Mouse (Mus musculus): ENCODE results near the gene AC124502.3. TPM values are rescaled to one million over a fixed set of nuclear protein-coding genes. Genes with fewer than 3 reads are reported as not detected.

The AC124502.3 gene
- polyA plus RNA-seq, 1 experiment from 2014 or later = 1.1 TPM

- no peaks in the 10 kb centered on the region for H3K9me3 ChIP-seq (ENCODE audit: low read length)
- no peak overlapping the region for H3K27ac ChIP-seq (ENCODE audit: low read length)
- 66% methylated on average over 5 of the region's 5 CpGs for WGBS
- ATAC-seq (no peak), DNase-seq (ENCODE audit: low spot score) (no peak)
- H3K9ac ChIP-seq (replicated peaks; ENCODE audit: low read depth) = no peak overlapping the region
- no peaks in the 10 kb centered on the region for H3K27me3 ChIP-seq (replicated peaks; ENCODE audit: insufficient read depth, low read length)
- no peak overlapping the region for H3K4me3 ChIP-seq (ENCODE audit: low read depth, low read length)
- no peak overlapping the region for H3K4me2 ChIP-seq (replicated peaks; ENCODE audit: low read depth, low read length)
- H3K4me1 ChIP-seq (ENCODE audit: insufficient read depth, low read depth, low read length) = peaks cover 16% of the 10 kb centered on the region; the same call in 1 of the 2 replicates
- H3K36me3 ChIP-seq (ENCODE audit: insufficient read depth, low read length) = no peaks in the 10 kb centered on the region
- no peak for TF ChIP-seq CTCF (IDR thresholded peaks at IDR 0.05)
- TF ChIP-seq EP300 (IDR thresholded peaks at IDR 0.05) = no peak
These were observed 23.4 kb downstream of the AC124502.3 start for GRCm38 (mm10) chr19:5062041-5062440.

- H3K4me3 ChIP-seq (ENCODE audit: low read depth, low read length) = no peak overlapping the region
- no peak overlapping the region for H3K9ac ChIP-seq (replicated peaks; ENCODE audit: low read depth)
- H3K27me3 ChIP-seq (replicated peaks; ENCODE audit: insufficient read depth, low read length) = no peaks in the 10 kb centered on the region
- no peaks in the 10 kb centered on the region for H3K9me3 ChIP-seq (ENCODE audit: low read length)
- peaks cover 19% of the 10 kb centered on the region; the same call in 1 of the 2 replicates for H3K4me1 ChIP-seq (ENCODE audit: insufficient read depth, low read depth, low read length)
- H3K4me2 ChIP-seq (replicated peaks; ENCODE audit: low read depth, low read length) = no peak overlapping the region
- ATAC-seq (no peak), DNase-seq (ENCODE audit: low spot score) (no peak)
- TF ChIP-seq CTCF (IDR thresholded peaks at IDR 0.05) (no peak), EP300 (IDR thresholded peaks at IDR 0.05) (no peak)
- 67% methylated on average over 6 of the region's 6 CpGs for WGBS
- H3K36me3 ChIP-seq (ENCODE audit: insufficient read depth, low read length) = no peaks in the 10 kb centered on the region
- no peak overlapping the region for H3K27ac ChIP-seq (ENCODE audit: low read length)
These were observed 23.8 kb downstream of the AC124502.3 start for GRCm38 (mm10) chr19:5062446-5062845.

DNA sequence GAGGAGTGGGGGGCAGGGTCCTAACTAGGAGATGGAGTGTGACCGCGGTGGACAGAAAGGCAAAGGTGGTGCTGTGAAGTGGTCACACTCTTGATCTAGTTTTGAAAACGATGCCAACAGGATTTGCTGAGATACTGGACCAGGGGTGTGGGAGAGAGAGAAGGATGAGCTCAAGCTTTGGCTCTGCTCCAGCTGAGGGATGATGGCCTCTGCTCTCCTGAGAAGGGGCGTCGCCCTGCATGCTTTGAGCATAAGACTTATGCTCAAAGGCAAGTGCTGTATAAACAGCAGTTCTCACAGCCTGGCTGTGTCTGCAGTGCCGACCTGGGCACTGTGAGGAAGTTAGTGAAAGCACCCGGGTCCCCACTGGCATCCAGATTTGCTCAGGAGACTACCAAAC, 26.4 kb downstream of the AC124502.3 start:
- Histone ChIP-seq H3K4me3 (ENCODE audit: low read depth, low read length) (no peak overlapping the region), H3K9ac (replicated peaks; ENCODE audit: low read depth) (no peak overlapping the region), H3K9me3 (ENCODE audit: low read length) (no peaks in the 10 kb centered on the region), H3K4me1 (ENCODE audit: insufficient read depth, low read depth, low read length) (peaks cover 22% of the 10 kb centered on the region; the same call in 1 of the 2 replicates), H3K4me2 (replicated peaks; ENCODE audit: low read depth, low read length) (no peak overlapping the region), H3K36me3 (ENCODE audit: insufficient read depth, low read length) (no peaks in the 10 kb centered on the region), H3K27ac (ENCODE audit: low read length) (no peak overlapping the region), H3K27me3 (replicated peaks; ENCODE audit: insufficient read depth, low read length) (0 out of 2 replicates have a peak, but pooled peaks cover 11% of the 10 kb centered on the region)
- TF ChIP-seq CTCF (IDR thresholded peaks at IDR 0.05) = no peak
- TF ChIP-seq EP300 (IDR thresholded peaks at IDR 0.05) = no peak
- ATAC-seq = no peak
- DNase-seq (ENCODE audit: low spot score) = peak; percentile 44
- 26% methylated on average over 7 of the region's 7 CpGs for WGBS

- Histone ChIP-seq H3K4me2 (replicated peaks; ENCODE audit: low read depth, low read length) (peak overlapping the region; percentile 70), H3K9me3 (ENCODE audit: low read length) (no peaks in the 10 kb centered on the region), H3K27ac (ENCODE audit: low read length) (peak overlapping the region; percentile 57), H3K9ac (replicated peaks; ENCODE audit: low read depth) (no peak overlapping the region), H3K36me3 (ENCODE audit: insufficient read depth, low read length) (no peaks in the 10 kb centered on the region), H3K4me1 (ENCODE audit: insufficient read depth, low read depth, low read length) (peaks cover 14% of the 10 kb centered on the region; the same call in 1 of the 2 replicates), H3K27me3 (replicated peaks; ENCODE audit: insufficient read depth, low read length) (0 out of 2 replicates have a peak, but pooled peaks cover 11% of the 10 kb centered on the region), H3K4me3 (ENCODE audit: low read depth, low read length) (peak overlapping the region; percentile 41)
- TF ChIP-seq EP300 (IDR thresholded peaks at IDR 0.05) (no peak), CTCF (IDR thresholded peaks at IDR 0.05) (no peak)
- 8% methylated on average over 15 of the region's 15 CpGs for WGBS
- ATAC-seq = peak; percentile 8; the same call in 1 of the 2 replicates
- peak; percentile 20 for DNase-seq (ENCODE audit: low spot score)
These were observed 28.5 kb downstream of the AC124502.3 start for GRCm38 (mm10) chr19:5067040-5067799.

DNA sequence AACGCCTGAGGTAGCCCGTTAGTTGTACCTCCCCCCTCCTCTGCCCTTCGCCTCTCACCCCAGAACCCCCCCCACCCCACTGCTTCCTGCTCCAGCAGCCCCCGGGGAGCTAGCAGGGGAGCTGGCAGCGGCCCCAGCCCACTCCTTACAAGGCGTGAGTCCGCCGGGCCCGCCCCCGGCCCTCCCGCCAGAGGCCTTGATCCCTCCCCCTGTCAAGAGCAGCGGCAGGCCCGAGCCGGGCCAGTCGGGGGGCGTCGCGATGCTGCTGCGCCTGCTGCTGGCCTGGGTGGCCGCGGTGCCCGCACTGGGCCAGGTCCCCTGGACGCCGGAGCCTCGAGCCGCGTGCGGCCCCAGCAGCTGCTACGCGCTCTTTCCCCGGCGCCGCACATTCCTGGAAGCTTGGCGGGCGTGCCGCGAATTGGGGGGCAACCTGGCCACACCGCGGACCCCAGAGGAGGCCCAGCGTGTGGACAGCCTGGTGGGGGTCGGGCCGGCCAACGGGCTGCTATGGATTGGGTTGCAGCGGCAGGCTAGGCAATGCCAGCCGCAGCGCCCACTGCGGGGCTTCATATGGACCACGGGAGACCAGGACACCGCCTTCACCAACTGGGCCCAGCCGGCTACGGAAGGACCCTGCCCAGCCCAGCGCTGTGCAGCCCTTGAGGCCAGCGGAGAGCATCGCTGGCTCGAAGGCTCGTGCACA, 29.3 kb downstream of the AC124502.3 start, which contains the start of gene Cd248:
Cd248 (plus strand) TSS at position 212 of the 703 bp plus-strand sequence.
- H3K4me3 ChIP-seq (ENCODE audit: low read depth, low read length) = peak within 1 kb of the TSS; percentile 41
- H3K4me2 ChIP-seq (replicated peaks; ENCODE audit: low read depth, low read length) = peak within 1 kb of the TSS; percentile 70
- peaks cover 14% of the 10 kb centered on the region; the same call in 1 of the 2 replicates for H3K4me1 ChIP-seq (ENCODE audit: insufficient read depth, low read depth, low read length)
- peak within 1 kb of the TSS; percentile 57 for H3K27ac ChIP-seq (ENCODE audit: low read length)
- ATAC-seq (peak; percentile 67), DNase-seq (ENCODE audit: low spot score) (peak; percentile 77)
- WGBS = under 1% methylated on average over 39 of the region's 56 CpGs
- peak within 1 kb of the TSS; percentile 6 for H3K9ac ChIP-seq (replicated peaks; ENCODE audit: low read depth)
- H3K27me3 ChIP-seq (replicated peaks; ENCODE audit: insufficient read depth, low read length) = 0 out of 2 replicates have a peak, but pooled peaks cover 11% of the 10 kb centered on the region
- no peak for TF ChIP-seq EP300 (IDR thresholded peaks at IDR 0.05)
- TF ChIP-seq CTCF (IDR thresholded peaks at IDR 0.05) = no peak
- H3K9me3 ChIP-seq (ENCODE audit: low read length) = no peaks in the 10 kb centered on the region
- H3K36me3 ChIP-seq (ENCODE audit: insufficient read depth, low read length) = no peaks in the 10 kb centered on the region
